Mouse (Mus musculus): ENCODE measurements at regions not wholly inside any gene's neighbourhood (a gene's known extent, or its start where the extent isn't known, plus 50 kb on each side); places are given as distances from the start of the nearest gene placed in this dataset.
A peak's percentile ranks its signal among the peaks of the same experiment; 100 is the strongest.

GRCm38 (mm10) chr7:36829710-36830109 lies 131.8 kb downstream of the Tshz3 start:
- Histone ChIP-seq H3K4me1 (no peaks in the 10 kb centered on the region), H3K27ac (no peak overlapping the region), H3K27me3 (no peaks in the 10 kb centered on the region), H3K4me3 (replicated peaks) (no peak overlapping the region), H3K9ac (no peak overlapping the region), H3K36me3 (no peaks in the 10 kb centered on the region), H3K9me3 (replicated peaks) (no peaks in the 10 kb centered on the region), H3K4me2 (no peak overlapping the region)
- WGBS, result 76% methylated on average over 8 of the region's 8 CpGs
- no peak for ATAC-seq (replicated peaks; ENCODE audit: low FRiP score)

- H3K27ac ChIP-seq, result no peak overlapping the region
- no peak for ATAC-seq (replicated peaks; ENCODE audit: low FRiP score)
- WGBS, result 76% methylated on average over 2 of the region's 2 CpGs
- no peaks in the 10 kb centered on the region for H3K36me3 ChIP-seq
- no peak overlapping the region for H3K4me3 ChIP-seq (replicated peaks)
- no peak overlapping the region for H3K4me2 ChIP-seq
- no peaks in the 10 kb centered on the region for H3K4me1 ChIP-seq
- no peak overlapping the region for H3K9ac ChIP-seq
- H3K27me3 ChIP-seq, result no peaks in the 10 kb centered on the region
- no peaks in the 10 kb centered on the region for H3K9me3 ChIP-seq (replicated peaks)
Observed at GRCm38 (mm10) chr7:36830155-36830554, 132.2 kb downstream of the Tshz3 start.

DNA sequence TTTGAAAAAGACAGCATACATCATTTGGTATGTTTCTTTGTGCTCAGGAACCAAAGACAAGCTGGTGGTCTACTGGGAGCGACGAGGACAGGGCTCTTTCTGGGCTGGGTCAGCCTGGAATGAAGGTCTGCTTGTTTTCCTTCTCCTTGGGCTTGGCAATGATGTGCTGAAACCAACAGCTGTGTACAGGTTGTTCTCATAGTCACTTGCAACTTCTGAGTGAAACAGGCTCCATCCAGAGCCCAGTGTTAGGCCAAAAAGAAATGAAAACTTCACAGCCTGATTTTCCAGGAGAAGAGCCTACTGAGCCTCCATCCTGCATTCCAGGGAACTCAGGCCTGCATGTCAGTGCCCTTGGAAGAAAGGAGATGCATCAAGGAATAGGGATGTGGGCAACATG lies 150.4 kb downstream of the Tshz3 start:
- Histone ChIP-seq H3K9ac (no peak overlapping the region), H3K27me3 (no peaks in the 10 kb centered on the region), H3K9me3 (replicated peaks) (no peaks in the 10 kb centered on the region), H3K36me3 (no peaks in the 10 kb centered on the region), H3K4me1 (no peaks in the 10 kb centered on the region), H3K27ac (no peak overlapping the region), H3K4me2 (no peak overlapping the region), H3K4me3 (replicated peaks) (no peak overlapping the region)
- 85% methylated on average over 2 of the region's 2 CpGs for WGBS
- no peak for ATAC-seq (replicated peaks; ENCODE audit: low FRiP score)

DNA sequence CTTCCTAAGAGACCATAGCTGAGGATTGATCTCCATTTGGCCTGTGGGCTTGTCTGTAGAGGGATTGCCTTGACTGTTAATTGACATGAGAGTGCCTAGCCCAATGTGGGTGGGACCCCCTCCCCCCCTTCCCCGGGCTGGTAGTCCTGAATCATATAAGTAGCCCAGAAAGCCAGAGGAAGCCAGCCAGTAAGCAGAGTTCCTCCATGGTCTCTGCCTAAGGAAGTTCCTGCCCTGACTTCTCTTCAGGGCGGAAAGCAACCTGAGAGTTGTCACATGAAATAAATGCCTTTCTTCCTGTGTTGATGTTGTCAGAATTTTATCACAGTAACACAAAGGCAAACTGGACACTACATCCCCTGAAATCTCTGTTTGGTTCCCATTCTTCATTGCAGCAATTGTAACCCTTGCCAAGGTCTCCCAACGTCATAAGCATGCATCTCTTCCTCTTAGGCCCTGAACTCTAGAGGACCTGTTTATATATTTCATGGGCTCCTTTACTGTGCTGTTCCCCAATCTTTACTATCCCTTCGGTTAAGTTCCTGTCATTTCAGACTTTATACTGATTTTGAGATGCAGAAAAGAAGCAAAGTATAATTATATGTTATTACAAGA lies 153.5 kb downstream of the Tshz3 start:
- H3K4me1 ChIP-seq, result no peaks in the 10 kb centered on the region
- H3K9me3 ChIP-seq (replicated peaks), result no peaks in the 10 kb centered on the region
- ATAC-seq (replicated peaks; ENCODE audit: low FRiP score), result no peak
- H3K36me3 ChIP-seq, result no peaks in the 10 kb centered on the region
- no peaks in the 10 kb centered on the region for H3K27me3 ChIP-seq
- H3K27ac ChIP-seq, result peak overlapping the region; percentile 13; the same call in 1 of the 2 replicates
- WGBS, result 66% methylated on average over 4 of the region's 4 CpGs
- no peak overlapping the region for H3K4me3 ChIP-seq (replicated peaks)
- H3K4me2 ChIP-seq, result no peak overlapping the region
- H3K9ac ChIP-seq, result no peak overlapping the region

- H3K9me3 ChIP-seq (replicated peaks), result no peaks in the 10 kb centered on the region
- no peak for ATAC-seq (replicated peaks; ENCODE audit: low FRiP score)
- H3K4me2 ChIP-seq, result no peak overlapping the region
- H3K9ac ChIP-seq, result no peak overlapping the region
- H3K27me3 ChIP-seq, result no peaks in the 10 kb centered on the region
- no peak overlapping the region for H3K4me3 ChIP-seq (replicated peaks)
- no peak overlapping the region for H3K27ac ChIP-seq
- H3K4me1 ChIP-seq, result no peaks in the 10 kb centered on the region
- H3K36me3 ChIP-seq, result no peaks in the 10 kb centered on the region
Observed at GRCm38 (mm10) chr7:36854308-36854707, 156.4 kb downstream of the Tshz3 start.

- no peaks in the 10 kb centered on the region for H3K4me1 ChIP-seq
- no peak for ATAC-seq (replicated peaks; ENCODE audit: low FRiP score)
- no peak overlapping the region for H3K27ac ChIP-seq
- no peaks in the 10 kb centered on the region for H3K27me3 ChIP-seq
- H3K36me3 ChIP-seq, result no peaks in the 10 kb centered on the region
- no peak overlapping the region for H3K4me3 ChIP-seq (replicated peaks)
- WGBS, result 50% methylated on average over 7 of the region's 7 CpGs
- no peak overlapping the region for H3K4me2 ChIP-seq
- no peak overlapping the region for H3K9ac ChIP-seq
- no peaks in the 10 kb centered on the region for H3K9me3 ChIP-seq (replicated peaks)
Observed at GRCm38 (mm10) chr7:36859428-36859827, 161.5 kb downstream of the Tshz3 start.

DNA sequence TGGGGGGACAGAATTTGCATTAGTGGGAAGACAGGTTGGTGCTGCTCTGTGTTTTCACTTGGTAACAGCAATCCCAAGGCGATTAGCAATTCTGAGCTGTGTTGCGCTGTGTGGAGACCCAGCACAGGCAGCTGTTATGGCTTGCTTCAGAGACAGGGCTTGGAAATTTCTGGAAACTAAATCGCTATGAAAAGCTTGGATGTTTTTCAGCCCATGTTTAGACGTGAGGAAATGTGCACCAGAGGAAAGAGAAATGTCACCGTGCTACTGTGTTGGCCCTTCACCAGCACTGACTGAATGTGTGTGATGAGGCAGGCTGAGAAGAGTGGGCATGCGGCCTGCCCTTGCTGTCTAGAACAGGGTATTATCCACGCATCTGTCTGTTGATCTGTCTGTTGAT lies 164.6 kb downstream of the Tshz3 start:
- Histone ChIP-seq H3K9me3 (replicated peaks) (no peaks in the 10 kb centered on the region), H3K4me1 (no peaks in the 10 kb centered on the region), H3K27me3 (no peaks in the 10 kb centered on the region), H3K27ac (no peak overlapping the region), H3K4me2 (no peak overlapping the region), H3K9ac (no peak overlapping the region), H3K4me3 (replicated peaks) (no peak overlapping the region), H3K36me3 (no peaks in the 10 kb centered on the region)
- ATAC-seq (replicated peaks; ENCODE audit: low FRiP score), result no peak
- WGBS, result 90% methylated on average over 7 of the region's 7 CpGs

DNA sequence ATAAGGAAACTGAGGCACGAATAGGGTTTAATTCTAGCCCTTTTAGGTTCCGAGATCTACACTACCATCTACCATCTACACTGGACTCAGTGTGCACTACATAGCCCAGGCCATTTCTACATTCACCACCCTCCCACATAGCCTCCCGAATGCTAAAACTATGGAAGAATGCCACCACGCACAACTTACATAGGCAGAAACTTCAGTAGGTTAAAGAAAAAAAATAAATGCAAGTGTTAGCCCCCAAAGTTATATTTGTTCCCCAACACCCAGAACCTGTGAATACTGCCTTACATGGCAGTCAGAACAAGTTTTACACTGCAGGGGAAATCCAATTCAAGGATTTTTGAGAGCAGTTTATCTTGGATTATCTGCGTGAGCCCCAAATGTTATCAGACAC lies 165.8 kb downstream of the Tshz3 start:
- H3K4me1 ChIP-seq, result no peaks in the 10 kb centered on the region
- no peak overlapping the region for H3K27ac ChIP-seq
- no peak for ATAC-seq (replicated peaks; ENCODE audit: low FRiP score)
- H3K9me3 ChIP-seq (replicated peaks), result no peaks in the 10 kb centered on the region
- H3K36me3 ChIP-seq, result no peaks in the 10 kb centered on the region
- H3K27me3 ChIP-seq, result no peaks in the 10 kb centered on the region
- no peak overlapping the region for H3K4me3 ChIP-seq (replicated peaks)
- no peak overlapping the region for H3K9ac ChIP-seq
- WGBS, result 90% methylated on average over 5 of the region's 5 CpGs
- H3K4me2 ChIP-seq, result no peak overlapping the region

DNA sequence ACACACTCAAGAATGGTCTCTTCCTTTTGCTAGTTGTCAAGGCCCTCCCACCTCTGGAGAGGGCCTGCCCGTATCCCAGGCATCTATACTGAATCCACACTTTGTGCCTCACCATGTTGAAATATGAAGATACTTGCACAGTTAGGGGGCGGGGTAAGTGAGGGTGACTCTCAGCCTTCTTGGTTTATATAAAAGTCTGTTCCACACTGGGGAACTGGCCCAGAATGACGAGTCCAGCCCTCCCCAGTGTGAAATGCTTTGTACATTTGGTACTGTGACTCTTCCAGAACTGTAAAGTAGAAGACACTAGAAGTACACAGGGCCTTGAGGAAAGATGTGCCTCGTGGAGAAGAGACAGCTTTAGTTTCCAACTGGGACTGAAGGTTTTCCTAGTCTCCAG lies 166.8 kb downstream of the Tshz3 start:
- no peak overlapping the region for H3K9ac ChIP-seq
- no peak for ATAC-seq (replicated peaks; ENCODE audit: low FRiP score)
- no peak overlapping the region for H3K4me2 ChIP-seq
- H3K4me1 ChIP-seq, result no peaks in the 10 kb centered on the region
- no peak overlapping the region for H3K27ac ChIP-seq
- 78% methylated on average over 4 of the region's 4 CpGs for WGBS
- H3K36me3 ChIP-seq, result no peaks in the 10 kb centered on the region
- no peaks in the 10 kb centered on the region for H3K9me3 ChIP-seq (replicated peaks)
- no peaks in the 10 kb centered on the region for H3K27me3 ChIP-seq
- H3K4me3 ChIP-seq (replicated peaks), result no peak overlapping the region

- Histone ChIP-seq H3K9ac (no peak overlapping the region), H3K27ac (no peak overlapping the region), H3K36me3 (no peaks in the 10 kb centered on the region), H3K4me2 (no peak overlapping the region), H3K9me3 (replicated peaks) (no peaks in the 10 kb centered on the region), H3K27me3 (no peaks in the 10 kb centered on the region), H3K4me3 (replicated peaks) (no peak overlapping the region), H3K4me1 (no peaks in the 10 kb centered on the region)
- ATAC-seq (replicated peaks; ENCODE audit: low FRiP score), result no peak
- 46% methylated on average over 12 of the region's 12 CpGs for WGBS
Observed at GRCm38 (mm10) chr7:36866602-36867001, 168.7 kb downstream of the Tshz3 start.

GRCm38 (mm10) chr7:36874004-36874403 lies 176.1 kb downstream of the Tshz3 start:
- Histone ChIP-seq H3K9ac (no peak overlapping the region), H3K4me1 (peaks cover 13% of the 10 kb centered on the region), H3K27ac (no peak overlapping the region), H3K27me3 (no peaks in the 10 kb centered on the region), H3K4me3 (replicated peaks) (no peak overlapping the region), H3K36me3 (no peaks in the 10 kb centered on the region), H3K4me2 (no peak overlapping the region), H3K9me3 (replicated peaks) (no peaks in the 10 kb centered on the region)
- ATAC-seq (replicated peaks; ENCODE audit: low FRiP score), result no peak
- 78% methylated on average over 5 of the region's 5 CpGs for WGBS

- whole genome bisulfite sequencing, result 5% methylated on average over 7 of the region's 7 CpGs
- no peaks in the 10 kb centered on the region for H3K36me3 ChIP-seq
- no peak overlapping the region for H3K9ac ChIP-seq
- no peaks in the 10 kb centered on the region for H3K27me3 ChIP-seq
- ATAC-seq (replicated peaks; ENCODE audit: low FRiP score), result 0 out of 2 replicates have a peak, but pooled peaks have one; percentile 33
- no peak overlapping the region for H3K4me2 ChIP-seq
- H3K4me1 ChIP-seq, result peaks cover 13% of the 10 kb centered on the region
- H3K9me3 ChIP-seq (replicated peaks), result no peaks in the 10 kb centered on the region
- H3K27ac ChIP-seq, result no peak overlapping the region
- no peak overlapping the region for H3K4me3 ChIP-seq (replicated peaks)
Observed at GRCm38 (mm10) chr7:36877686-36878085, 179.8 kb downstream of the Tshz3 start.

DNA sequence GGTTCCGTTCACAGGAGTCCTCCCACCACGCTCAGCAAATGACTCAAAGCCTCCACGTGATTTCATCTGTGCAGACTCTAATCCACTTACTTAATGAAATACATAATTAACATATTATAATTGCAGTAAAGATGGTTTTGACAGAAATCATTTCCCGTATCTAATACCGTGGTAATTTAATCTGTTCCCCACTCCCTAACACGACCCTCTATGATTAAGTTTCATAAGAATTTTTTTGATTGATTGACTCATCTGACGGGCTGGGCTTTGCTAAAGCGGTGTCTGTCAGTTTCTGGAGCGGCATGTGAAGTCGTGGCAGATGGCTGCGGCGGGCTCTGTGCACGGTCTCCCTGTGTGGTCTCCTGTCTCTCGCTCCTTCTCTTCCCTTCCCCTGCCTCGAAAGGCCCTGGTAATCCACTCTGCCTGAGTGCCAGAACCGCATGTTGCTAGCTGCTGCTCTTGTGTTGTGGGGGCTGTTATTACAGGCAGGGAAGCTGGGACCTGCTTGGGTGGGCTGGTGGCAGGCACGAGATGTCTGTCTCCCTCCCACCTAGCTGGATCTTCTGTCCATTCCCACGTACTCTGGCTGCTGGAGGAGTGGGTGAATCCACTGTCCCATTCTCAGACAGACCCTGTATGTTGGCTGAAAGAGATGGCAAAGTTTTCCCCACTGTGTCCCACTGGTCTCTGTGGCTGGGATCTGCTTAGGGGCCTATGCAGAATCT lies 195.0 kb downstream of the Tshz3 start:
- H3K36me3 ChIP-seq, result no peaks in the 10 kb centered on the region
- no peak overlapping the region for H3K4me2 ChIP-seq
- ATAC-seq (replicated peaks; ENCODE audit: low FRiP score), result no peak
- H3K9ac ChIP-seq, result no peak overlapping the region
- H3K27me3 ChIP-seq, result no peaks in the 10 kb centered on the region
- H3K9me3 ChIP-seq (replicated peaks), result no peaks in the 10 kb centered on the region
- no peak overlapping the region for H3K4me3 ChIP-seq (replicated peaks)
- 67% methylated on average over 18 of the region's 18 CpGs for WGBS
- no peak overlapping the region for H3K27ac ChIP-seq
- H3K4me1 ChIP-seq, result no peaks in the 10 kb centered on the region
